Mouse (Mus musculus) right cerebral cortex, postnatal 4 days (tissue): ENCODE measurements at regions not wholly inside any gene's neighbourhood (a gene's known extent, or its start where the extent isn't known, plus 50 kb on each side); places are given as distances from the start of the nearest gene placed in this dataset.

Source experiments
- DNase-seq: peaks from one replicate; pipeline ENCODE4 v3.0.0-alpha.2; 2022

- DNase-seq: no peak
Observed at GRCm38 (mm10) chr16:30736662-30737326, 137.3 kb downstream of the Fam43a start.

- no peak for DNase-seq
Observed at GRCm38 (mm10) chr16:30737524-30737923, 138.0 kb downstream of the Fam43a start.

- DNase-seq: no peak
Observed at GRCm38 (mm10) chr16:30739651-30740050, 140.1 kb downstream of the Fam43a start.

GRCm38 (mm10) chr16:30741192-30741591, 141.7 kb downstream of the Fam43a start:
- DNase-seq: no peak

- no peak for DNase-seq
Observed at GRCm38 (mm10) chr16:30742474-30742873, 143.0 kb downstream of the Fam43a start.

- no peak for DNase-seq
Observed at GRCm38 (mm10) chr16:30743566-30743965, 144.0 kb downstream of the Fam43a start.

GRCm38 (mm10) chr16:30744237-30744636, 144.7 kb downstream of the Fam43a start:
- DNase-seq: no peak

GRCm38 (mm10) chr16:30745598-30746181, 146.2 kb downstream of the Fam43a start:
- DNase-seq: peak; percentile 13

GRCm38 (mm10) chr16:30746211-30746610, 146.7 kb downstream of the Fam43a start:
- DNase-seq: no peak

- no peak for DNase-seq
Observed at GRCm38 (mm10) chr16:30749841-30750240, 150.3 kb downstream of the Fam43a start.

GRCm38 (mm10) chr16:30755771-30756170, 156.2 kb downstream of the Fam43a start:
- no peak for DNase-seq

- DNase-seq: no peak
Observed at GRCm38 (mm10) chr16:30756678-30757077, 157.2 kb downstream of the Fam43a start.

GRCm38 (mm10) chr16:30757556-30757955, 158.0 kb downstream of the Fam43a start:
- no peak for DNase-seq

GRCm38 (mm10) chr16:30758041-30758440, 158.5 kb downstream of the Fam43a start:
- no peak for DNase-seq

GRCm38 (mm10) chr16:30759503-30759902, 160.0 kb downstream of the Fam43a start:
- no peak for DNase-seq

GRCm38 (mm10) chr16:30761201-30761710, 161.7 kb downstream of the Fam43a start:
- no peak for DNase-seq

- DNase-seq: no peak
Observed at GRCm38 (mm10) chr16:30762898-30763595, 163.5 kb downstream of the Fam43a start.

- DNase-seq: no peak
Observed at GRCm38 (mm10) chr16:30765591-30765990, 166.1 kb downstream of the Fam43a start.

- DNase-seq: no peak
Observed at GRCm38 (mm10) chr16:30769007-30769442, 169.5 kb downstream of the Fam43a start.

GRCm38 (mm10) chr16:30769467-30769866, 169.9 kb downstream of the Fam43a start:
- DNase-seq: no peak

- no peak for DNase-seq
Observed at GRCm38 (mm10) chr16:30772802-30773201, 173.3 kb downstream of the Fam43a start.

- no peak for DNase-seq
Observed at GRCm38 (mm10) chr16:30774951-30775661, 175.6 kb downstream of the Fam43a start.
